In genomic region chr5:65575896-65576295, GRCm38 (mm10) we compare ENCODE assay signal across 26 mouse cellular contexts. TPM values are rescaled to one million over a fixed set of nuclear protein-coding genes. Genes with fewer than 3 reads are reported as not detected.
DNase-seq lines count a peak whose midpoint lies in the region; ATAC-seq lines count a peak whose summit lies in the region.
"Had no signal": no experiment of that assay in that cellular context is flagged by ENCODE, and none has a peak within 500 bp of the region (broad histone marks: within the 10 kb centered on the region; RNA-seq: fewer than 3 reads in every experiment).

No protein-coding gene starts in this region.

- H3K9me3 ChIP-seq in midbrain, embryonic 11.5 days (ENCODE audit: control insufficient read depth, low read length), result no peaks in the 10 kb centered on the region
- no peaks in the 10 kb centered on the region for H3K9me3 ChIP-seq in midbrain, embryonic 15.5 days
- H3K9me3 ChIP-seq: embryonic facial prominence, embryonic 12.5 days; forebrain, embryonic 10.5 days; forebrain, embryonic 13.5 days; hindbrain, embryonic 10.5 days; hindbrain, embryonic 13.5 days; intestine, embryonic 15.5 days had no signal

- H3K9ac ChIP-seq in midbrain, embryonic 11.5 days (ENCODE audit: low read length), result no peak overlapping the region
- H3K9ac ChIP-seq in midbrain, embryonic 15.5 days, result no peak overlapping the region
- H3K9ac ChIP-seq: embryonic facial prominence, embryonic 12.5 days; forebrain, embryonic 13.5 days; hindbrain, embryonic 13.5 days; intestine, embryonic 15.5 days had no signal

- no peak for ATAC-seq in midbrain, embryonic 11.5 days (ENCODE audit: low FRiP score)
- no peak for ATAC-seq in midbrain, embryonic 15.5 days (replicated peaks)
- ATAC-seq in megakaryocyte-erythroid progenitor cell, adult 5-6 weeks (replicated peaks; ENCODE audit: low FRiP score, low TSS enrichment, poor library complexity, severe bottlenecking), result no peak
- ATAC-seq: activated CD4-positive, CD25-positive, alpha-beta regulatory T cell, adult 4 months; CD4-positive, CD25-positive, alpha-beta regulatory T cell, adult 4 months; forebrain, embryonic 13.5 days; forebrain, embryonic 16.5 days; hindbrain, embryonic 16.5 days; intestine, embryonic 15.5 days had no signal

- H3K4me1 ChIP-seq in midbrain, embryonic 11.5 days (ENCODE audit: control insufficient read depth, insufficient read depth, low read length), result no peaks in the 10 kb centered on the region
- H3K4me1 ChIP-seq in midbrain, embryonic 15.5 days, result no peaks in the 10 kb centered on the region
- peaks cover 2% of the 10 kb centered on the region for H3K4me1 ChIP-seq in brown adipose tissue, adult 24 weeks (ENCODE audit: control insufficient read depth, insufficient read depth, insufficient read length, low read length)
- H3K4me1 ChIP-seq: embryonic facial prominence, embryonic 12.5 days; forebrain, embryonic 10.5 days; forebrain, embryonic 13.5 days; hindbrain, embryonic 10.5 days; hindbrain, embryonic 13.5 days; intestine, embryonic 15.5 days had no signal

- H3K4me3 ChIP-seq in midbrain, embryonic 11.5 days (ENCODE audit: low read depth, low read length), result no peak overlapping the region
- no peak overlapping the region for H3K4me3 ChIP-seq in midbrain, embryonic 15.5 days
- H3K4me3 ChIP-seq in brown adipose tissue, adult 24 weeks (ENCODE audit: insufficient read depth, low read depth, low read length), result no peak overlapping the region
- H3K4me3 ChIP-seq: embryonic facial prominence, embryonic 12.5 days; erythroblast, embryonic 14.5 days; forebrain, embryonic 10.5 days; forebrain, embryonic 13.5 days; hindbrain, embryonic 10.5 days; hindbrain, embryonic 13.5 days; intestine, embryonic 15.5 days had no signal

- WGBS in midbrain, embryonic 11.5 days, result 89% methylated on average over 2 of the region's 2 CpGs
- WGBS in midbrain, embryonic 15.5 days, result 83% methylated on average over 2 of the region's 2 CpGs

- DNase-seq in gastrocnemius, adult 18-20 months (ENCODE audit: low spot score), result peak; percentile 17
- no peak for DNase-seq in gastrocnemius, postnatal 4 days (ENCODE audit: low spot score in 2 of 2)
- peak; percentile 53 for DNase-seq in midbrain, embryonic 11.5 days (ENCODE audit: low spot score, missing footprints)
- no peak for DNase-seq in urinary bladder, postnatal 14 days (ENCODE audit: low spot score)
- DNase-seq: adrenal gland, postnatal 14 days; cerebellum, adult 18-20 months; cerebellum, adult 9-10 months; cerebellum, postnatal 14 days; gastrocnemius, postnatal 36 days; heart, adult 11 months; kidney, adult 11 months had no signal

- no peaks in the 10 kb centered on the region for H3K27me3 ChIP-seq in midbrain, embryonic 11.5 days (ENCODE audit: control insufficient read depth, insufficient read depth, low read length)
- H3K27me3 ChIP-seq in midbrain, embryonic 15.5 days (replicated peaks), result no peaks in the 10 kb centered on the region
- H3K27me3 ChIP-seq: embryonic facial prominence, embryonic 12.5 days; forebrain, embryonic 13.5 days; hindbrain, embryonic 13.5 days; intestine, embryonic 15.5 days had no signal

- no peak overlapping the region for H3K4me2 ChIP-seq in midbrain, embryonic 11.5 days
- H3K4me2 ChIP-seq in midbrain, embryonic 15.5 days, result no peak overlapping the region
- H3K4me2 ChIP-seq: embryonic facial prominence, embryonic 12.5 days; forebrain, embryonic 13.5 days; heart, embryonic 11.5 days; hindbrain, embryonic 13.5 days; intestine, embryonic 15.5 days had no signal

- no peak overlapping the region for H3K27ac ChIP-seq in midbrain, embryonic 11.5 days (ENCODE audit: low read depth, low read length)
- no peak overlapping the region for H3K27ac ChIP-seq in midbrain, embryonic 15.5 days
- H3K27ac ChIP-seq in brown adipose tissue, adult 24 weeks (replicated peaks; ENCODE audit: low read depth, low read length), result 0 out of 2 replicates have a peak overlapping the region, but pooled peaks have one; percentile 33
- H3K27ac ChIP-seq: embryonic facial prominence, embryonic 12.5 days; forebrain, embryonic 10.5 days; forebrain, embryonic 13.5 days; hindbrain, embryonic 10.5 days; hindbrain, embryonic 13.5 days; intestine, embryonic 15.5 days had no signal

- H3K36me3 ChIP-seq in midbrain, embryonic 11.5 days (ENCODE audit: control insufficient read depth, insufficient read depth, low read length), result no peaks in the 10 kb centered on the region
- no peaks in the 10 kb centered on the region for H3K36me3 ChIP-seq in midbrain, embryonic 15.5 days (replicated peaks)

RNA-seq across cellular contexts. Expression of gene Ube2k, which starts 38.9 kb away (rescaled TPM):
- total RNA-seq in gastrocnemius, adult 18-20 months (2021), result 10 to 100 TPM; 61.4 to 72.0 TPM
- 10 to 100 TPM; 77.9 to 88.6 TPM for total RNA-seq in gastrocnemius, postnatal 4 days (2021)
- polyA plus RNA-seq in midbrain, embryonic 11.5 days (2014; fragmentation: Nextera tagmentation; extraction: Ambion mirVana), result 143 and 148 TPM in 2 replicates
- polyA plus RNA-seq in midbrain, embryonic 15.5 days (2015; fragmentation: Nextera tagmentation; extraction: Ambion mirVana), result 190 and 191 TPM in 2 replicates
- 168 and 188 TPM in 2 replicates for polyA plus RNA-seq in brown adipose tissue, adult 24 weeks (2012; ENCODE audit: insufficient read depth, insufficient read length, missing spikeins)
- 109 and 117 TPM in 2 replicates for total RNA-seq in megakaryocyte-erythroid progenitor cell, adult 5-6 weeks (2014; fragmentation: Nextera tagmentation)
- 53.3 and 60.8 TPM in 2 replicates for total RNA-seq in megakaryocyte-erythroid progenitor cell, adult 5-6 weeks (2017)

RNA-seq across cellular contexts. Expression of gene Smim14, which starts 38.9 kb away (rescaled TPM):
- total RNA-seq in gastrocnemius, adult 18-20 months (2021), result 10 to 100 TPM; 29.6 to 39.0 TPM
- 10 to 100 TPM; 63.6 to 70.2 TPM for total RNA-seq in gastrocnemius, postnatal 4 days (2021)
- polyA plus RNA-seq in midbrain, embryonic 11.5 days (2014; fragmentation: Nextera tagmentation; extraction: Ambion mirVana), result 82.9 and 85.1 TPM in 2 replicates
- 174 and 193 TPM in 2 replicates for polyA plus RNA-seq in midbrain, embryonic 15.5 days (2015; fragmentation: Nextera tagmentation; extraction: Ambion mirVana)
- 75.8 and 85.9 TPM in 2 replicates for polyA plus RNA-seq in brown adipose tissue, adult 24 weeks (2012; ENCODE audit: insufficient read depth, insufficient read length, missing spikeins)
- total RNA-seq in megakaryocyte-erythroid progenitor cell, adult 5-6 weeks (2014; fragmentation: Nextera tagmentation), result 23.2 and 24.9 TPM in 2 replicates
- 26.1 and 26.9 TPM in 2 replicates for total RNA-seq in megakaryocyte-erythroid progenitor cell, adult 5-6 weeks (2017)

Comparison
In these comparisons a context has a peak if more than half of its experiments do, and no peak if none do; other contexts are left out.
1. DNase-seq: peak in gastrocnemius, adult 18-20 months (single experiment) and midbrain, embryonic 11.5 days (single experiment); none in gastrocnemius, postnatal 4 days (0 of 2) and urinary bladder, postnatal 14 days (single experiment).